Mouse (Mus musculus): ENCODE results near the gene Fzd1. TPM values are rescaled to one million over a fixed set of nuclear protein-coding genes. Genes with fewer than 3 reads are reported as not detected.
A peak's percentile ranks its signal among the peaks of the same experiment; 100 is the strongest.

The Fzd1 gene
- polyA plus RNA-seq, 1 experiment from 2014 or later: 30.1 TPM

DNA sequence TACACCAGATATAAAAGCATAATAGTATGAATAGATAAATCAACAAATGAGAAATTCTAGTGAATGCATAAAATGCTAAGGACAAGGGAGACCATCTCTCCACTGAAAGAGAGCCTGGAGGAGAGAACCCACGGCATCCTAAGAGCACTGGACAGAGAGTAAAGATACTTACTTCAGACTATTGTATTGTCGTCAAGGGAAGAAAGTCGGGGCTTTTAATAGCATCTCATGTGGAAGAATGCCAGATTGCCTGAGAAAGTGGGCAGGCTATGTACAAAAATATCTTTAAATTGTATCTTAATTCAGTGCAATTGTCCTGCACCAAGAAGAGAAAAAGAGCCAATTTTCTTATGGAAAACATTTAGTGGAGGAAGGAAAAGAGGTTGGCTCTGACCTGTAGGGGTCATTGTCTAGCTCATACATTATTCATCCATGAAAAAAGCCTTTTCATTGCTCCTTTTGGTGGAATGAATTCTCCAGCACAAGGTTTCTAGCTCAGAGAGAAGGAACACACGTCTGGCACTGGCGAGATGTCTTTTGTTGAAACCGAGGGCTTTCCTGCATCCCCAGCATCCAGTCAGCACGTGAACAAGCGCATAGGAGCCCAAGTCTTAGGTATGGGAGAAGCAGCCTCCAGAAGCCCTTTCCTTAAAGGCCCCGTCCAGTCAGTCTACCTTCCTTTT lies 15.4 kb upstream of the Fzd1 start:
- ATAC-seq (no peak), DNase-seq (ENCODE audit: low read depth, low spot score) (no peak)
- ChIA-PET CTCF (interaction anchor here (1.0 kb wide), 1 partner anchor 88 kb away, joined by 3 read pairs; no protein-coding TSS in a partner anchor), POLR2A (interaction anchor here (0.6 kb wide), 1 partner anchor 357 kb away, joined by 7 read pairs; no protein-coding TSS in a partner anchor)
- TF ChIP-seq CTCF (IDR thresholded peaks at IDR 0.05): peak; percentile 9
- no peaks in the 10 kb centered on the region for H3K27me3 ChIP-seq
- in situ Hi-C loops (cut with MboI; ENCODE audit: low pct_unique_long_range_greater_than_20kb): no loop called here

- no peak for ATAC-seq
- ChIA-PET POLR2A (interaction anchor here (0.6 to 1.2 kb wide), 2 partner anchors 14 to 46 kb away, joined by 3 to 10 read pairs; no protein-coding TSS in a partner anchor), CTCF (no interaction called here)
- H3K27me3 ChIP-seq: no peaks in the 10 kb centered on the region
- no peak for DNase-seq (ENCODE audit: low read depth, low spot score)
- TF ChIP-seq CTCF (IDR thresholded peaks at IDR 0.05): no peak
- in situ Hi-C loops (cut with MboI; ENCODE audit: low pct_unique_long_range_greater_than_20kb): no loop called here
Measured at GRCm38 (mm10) chr5:4770609-4771008, 12.8 kb upstream of the Fzd1 start.

GRCm38 (mm10) chr5:4767896-4768295 lies 10.1 kb upstream of the Fzd1 start:
- TF ChIP-seq CTCF (IDR thresholded peaks at IDR 0.05): no peak
- no peak for ATAC-seq
- CTCF ChIA-PET: interaction anchor here (1.1 to 1.9 kb wide), 5 partner anchors 9 to 273 kb away, joined by 3 to 6 read pairs (median 4); no protein-coding TSS in a partner anchor
- in situ Hi-C loops (cut with MboI; ENCODE audit: low pct_unique_long_range_greater_than_20kb): no loop called here
- POLR2A ChIA-PET: interaction anchor here (2.3 kb wide), 1 partner anchor 10 kb away, joined by 8 read pairs; the partner anchor contains the start of gene Fzd1
- no peak for DNase-seq (ENCODE audit: low read depth, low spot score)
- H3K27me3 ChIP-seq: no peaks in the 10 kb centered on the region

DNA sequence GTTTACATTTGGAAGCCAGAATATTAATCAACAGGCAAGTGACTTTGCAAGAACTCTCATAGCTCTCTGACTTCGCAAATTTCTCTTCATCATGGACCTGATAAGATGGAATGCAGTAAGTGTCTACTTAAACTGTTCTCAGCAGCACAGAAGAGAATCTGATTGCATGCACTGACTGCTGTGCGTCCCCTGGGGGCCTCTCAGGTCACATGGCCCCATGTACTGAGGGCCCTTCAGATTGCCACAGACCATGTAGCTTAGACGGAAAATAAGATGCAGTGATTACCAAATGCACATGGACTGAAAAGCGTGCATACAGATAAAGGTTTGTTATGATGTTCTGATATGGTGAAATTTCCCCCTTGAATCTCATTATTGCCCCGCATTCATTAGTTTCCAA lies 8.9 kb upstream of the Fzd1 start:
- TF ChIP-seq CTCF (IDR thresholded peaks at IDR 0.05): no peak
- ChIA-PET CTCF (interaction anchor here (1.1 to 1.7 kb wide), 4 partner anchors 8 to 116 kb away, joined by 4 read pairs; no protein-coding TSS in a partner anchor), POLR2A (interaction anchor here (1.0 to 2.3 kb wide), 2 partner anchors 8 to 18 kb away, joined by 3 to 8 read pairs; partner anchors contain the start of gene Fzd1)
- H3K27me3 ChIP-seq: no peaks in the 10 kb centered on the region
- ATAC-seq: no peak
- DNase-seq (ENCODE audit: low read depth, low spot score): no peak
- in situ Hi-C loops (cut with MboI; ENCODE audit: low pct_unique_long_range_greater_than_20kb): no loop called here

GRCm38 (mm10) chr5:4761891-4762290 lies 4.1 kb upstream of the Fzd1 start:
- ChIA-PET POLR2A (no interaction called here), CTCF (interaction anchor here (1.0 kb wide), 1 partner anchor 13 kb away, joined by 3 read pairs; no protein-coding TSS in a partner anchor)
- ATAC-seq: no peak
- in situ Hi-C loops (cut with MboI; ENCODE audit: low pct_unique_long_range_greater_than_20kb): loop anchor here (5.0 kb wide), 1 partner anchor 155 kb away; no protein-coding TSS in a partner anchor
- no peak for TF ChIP-seq CTCF (IDR thresholded peaks at IDR 0.05)
- H3K27me3 ChIP-seq: no peaks in the 10 kb centered on the region
- DNase-seq (ENCODE audit: low read depth, low spot score): no peak

GRCm38 (mm10) chr5:4758331-4759080 lies 671 bp upstream of the Fzd1 start:
- ChIA-PET POLR2A (interaction anchor here (0.7 to 1.4 kb wide), 4 partner anchors 9 to 189 kb away, joined by 3 to 8 read pairs (median 6); no protein-coding TSS in a partner anchor), CTCF (interaction anchor here (0.7 to 2.2 kb wide), 11 partner anchors 8 to 557 kb away, joined by 3 to 10 read pairs (median 4); no protein-coding TSS in a partner anchor)
- no peak for TF ChIP-seq CTCF (IDR thresholded peaks at IDR 0.05)
- no peaks in the 10 kb centered on the region for H3K27me3 ChIP-seq
- peak; percentile 7 for ATAC-seq
- DNase-seq (ENCODE audit: low read depth, low spot score): no peak
- in situ Hi-C loops (cut with MboI; ENCODE audit: low pct_unique_long_range_greater_than_20kb): loop anchor here (10.0 kb wide), 1 partner anchor 494 kb away; no protein-coding TSS in a partner anchor

DNA sequence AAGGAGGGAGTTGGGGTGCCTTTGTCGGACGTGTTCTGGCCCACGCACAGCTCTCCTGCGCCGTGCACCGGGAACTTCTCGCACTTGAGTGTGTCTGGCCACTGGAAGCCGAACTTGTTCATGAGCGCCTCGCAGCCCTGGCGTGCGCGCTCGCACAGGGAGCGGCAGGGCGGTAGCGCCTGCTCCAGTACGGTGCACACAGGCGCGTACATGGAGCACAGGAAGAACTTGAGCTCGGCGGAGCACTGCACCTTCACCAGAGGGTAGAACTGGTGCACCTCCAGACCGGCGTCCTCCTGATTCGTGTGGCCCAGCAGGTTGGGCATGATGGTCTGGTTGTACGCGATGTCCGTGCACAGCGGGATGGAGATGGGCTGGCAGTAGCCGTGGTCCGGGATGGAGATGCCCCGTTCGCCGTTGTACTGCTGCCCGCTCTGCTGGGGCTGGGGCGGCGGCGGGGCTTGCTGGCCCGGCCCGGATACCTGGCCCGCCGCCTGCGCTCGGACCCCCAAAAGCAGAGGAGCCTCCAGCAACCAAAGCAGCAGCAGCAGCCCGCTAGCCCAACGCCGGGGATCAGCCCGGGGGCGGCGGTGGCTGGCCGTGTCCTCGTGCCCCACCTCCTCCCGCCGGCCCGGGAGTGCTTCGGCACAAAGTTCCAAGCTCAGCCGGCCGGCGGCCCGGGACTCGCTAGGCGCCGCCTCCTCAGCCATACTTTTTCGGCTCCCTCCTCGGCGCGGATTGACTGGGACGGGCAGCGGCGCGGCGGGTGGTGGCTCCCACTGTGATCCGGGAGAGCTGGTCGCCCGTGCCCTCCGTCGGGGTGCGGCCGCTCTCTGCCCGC lies 744 bp downstream of the Fzd1 start:
- in situ Hi-C loops (cut with MboI; ENCODE audit: low pct_unique_long_range_greater_than_20kb): loop anchor here (10.0 kb wide), 1 partner anchor 492 kb away; no protein-coding TSS in a partner anchor
- DNase-seq (ENCODE audit: low read depth, low spot score) (no peak), ATAC-seq (peak; percentile 68)
- ChIA-PET CTCF (interaction anchor here (1.1 to 2.2 kb wide), 4 partner anchors 155 to 494 kb away, joined by 3 to 10 read pairs (median 6); no protein-coding TSS in a partner anchor), POLR2A (interaction anchor here (1.5 kb wide), 1 partner anchor 161 kb away, joined by 4 read pairs; no protein-coding TSS in a partner anchor)
- no peak for TF ChIP-seq CTCF (IDR thresholded peaks at IDR 0.05)
- H3K27me3 ChIP-seq: no peaks in the 10 kb centered on the region

GRCm38 (mm10) chr5:4756001-4756681 lies 1.7 kb downstream of the Fzd1 start:
- DNase-seq (ENCODE audit: low read depth, low spot score): no peak
- ATAC-seq: no peak
- in situ Hi-C loops (cut with MboI; ENCODE audit: low pct_unique_long_range_greater_than_20kb): loop anchor here (10.0 kb wide), 1 partner anchor 491 kb away; no protein-coding TSS in a partner anchor

DNA sequence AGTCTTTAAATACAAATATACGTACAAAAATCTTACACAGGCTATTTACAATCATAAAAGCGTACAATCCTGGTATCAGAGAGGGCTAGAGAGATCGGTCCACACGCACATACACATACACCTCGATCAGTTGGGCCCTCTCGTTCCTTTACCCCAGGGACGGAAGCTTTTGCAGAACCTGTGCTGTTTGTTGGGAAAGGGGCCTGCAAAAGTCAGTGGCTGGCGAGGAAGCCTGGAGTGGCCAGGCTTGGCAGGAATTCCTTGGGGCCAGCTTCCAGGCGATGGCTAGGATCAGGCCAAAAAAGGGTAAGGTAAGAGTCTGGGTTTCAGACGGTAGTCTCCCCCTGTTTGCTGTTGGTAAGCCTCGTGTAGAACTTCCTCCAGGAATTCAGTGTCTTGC lies 2.5 kb downstream of the Fzd1 start:
- TF ChIP-seq CTCF (IDR thresholded peaks at IDR 0.05): no peak
- in situ Hi-C loops (cut with MboI; ENCODE audit: low pct_unique_long_range_greater_than_20kb): loop anchor here (10.0 kb wide), 1 partner anchor 491 kb away; no protein-coding TSS in a partner anchor
- no peaks in the 10 kb centered on the region for H3K27me3 ChIP-seq
- DNase-seq (ENCODE audit: low read depth, low spot score) (no peak), ATAC-seq (no peak)
- ChIA-PET CTCF (interaction anchor here (0.9 to 1.1 kb wide), 2 partner anchors 18 to 20 kb away, joined by 3 read pairs; no protein-coding TSS in a partner anchor), POLR2A (no interaction called here)

More at GRCm38 (mm10) chr5:4756001-4756681, 1.7 kb downstream of the Fzd1 start:
- CTCF ChIA-PET: interaction anchor here (0.9 to 1.1 kb wide), 2 partner anchors 19 to 156 kb away, joined by 3 read pairs; no protein-coding TSS in a partner anchor
- H3K27me3 ChIP-seq: no peaks in the 10 kb centered on the region
- TF ChIP-seq CTCF (IDR thresholded peaks at IDR 0.05): no peak
- POLR2A ChIA-PET: interaction anchor here (1.5 kb wide), 1 partner anchor 162 kb away, joined by 4 read pairs; no protein-coding TSS in a partner anchor
